28 mouse cellular contexts compared by ENCODE assay signal in genomic region chr3:27790932-27791632, GRCm38 (mm10).
DNase-seq lines count a peak whose midpoint lies in the region; ATAC-seq lines count a peak whose summit lies in the region.
"Had no signal": no experiment of that assay in that cellular context is flagged by ENCODE, and none has a peak within 500 bp of the region (broad histone marks: within the 10 kb centered on the region; RNA-seq: fewer than 3 reads in every experiment).

No protein-coding gene starts in this region.

- WGBS in embryonic facial prominence, embryonic 11.5 days = 77% methylated on average over 13 of the region's 13 CpGs
- WGBS in embryonic facial prominence, embryonic 10.5 days = 82% methylated on average over 13 of the region's 13 CpGs
- 82% methylated on average over 13 of the region's 13 CpGs for WGBS in heart, embryonic 11.5 days (ENCODE audit: insufficient replicate concordance)
- 74% methylated on average over 13 of the region's 13 CpGs for WGBS in liver, embryonic 12.5 days (ENCODE audit: insufficient replicate concordance)
- 91% methylated on average over 13 of the region's 13 CpGs for WGBS in forebrain, embryonic 11.5 days

- H3K4me3 ChIP-seq in embryonic facial prominence, embryonic 11.5 days (ENCODE audit: low read depth, low read length) = no peak overlapping the region
- H3K4me3 ChIP-seq in embryonic facial prominence, embryonic 10.5 days = no peak overlapping the region
- H3K4me3 ChIP-seq in heart, embryonic 11.5 days (ENCODE audit: low read depth, low read length) = no peak overlapping the region
- H3K4me3 ChIP-seq in liver, embryonic 12.5 days = no peak overlapping the region
- H3K4me3 ChIP-seq in forebrain, embryonic 11.5 days (ENCODE audit: low read depth, low read length) = no peak overlapping the region
- H3K4me3 ChIP-seq: forebrain, embryonic 15.5 days; gastrocnemius, adult 2 months; heart, embryonic 15.5 days; hindbrain, embryonic 13.5 days; liver, embryonic 15.5 days; megakaryocyte, embryonic 14.5 days; midbrain, embryonic 12.5 days; neural tube, embryonic 13.5 days had no signal

- no peak for DNase-seq in embryonic facial prominence, embryonic 11.5 days (ENCODE audit: low spot score)
- no peak for DNase-seq in embryonic facial prominence, embryonic 10.5 days (ENCODE audit: low spot score)
- peak; percentile 24 to 25 for DNase-seq in heart, adult 9 months (ENCODE audit: low spot score in 2 of 2)
- DNase-seq in forebrain, embryonic 11.5 days (ENCODE audit: low spot score) = no peak
- DNase-seq: adrenal gland, postnatal 14 days; cerebellum, adult 18-20 months; cerebellum, postnatal 10 days; gastrocnemius, adult 2 months; gastrocnemius, postnatal 36 days; kidney, adult 11 months; kidney, postnatal 14 days; layer of hippocampus, adult 9-11 months; liver; lung, embryonic 14.5 days; lung, postnatal 14 days; right cerebral cortex, postnatal 14 days; thymus, postnatal 4 days had no signal

- H3K4me1 ChIP-seq in embryonic facial prominence, embryonic 11.5 days (ENCODE audit: control insufficient read depth, insufficient read depth, low read length) = no peaks in the 10 kb centered on the region
- peaks cover 26% of the 10 kb centered on the region for H3K4me1 ChIP-seq in embryonic facial prominence, embryonic 10.5 days
- H3K4me1 ChIP-seq in heart, embryonic 11.5 days (ENCODE audit: control insufficient read depth, insufficient read depth, low read length) = no peaks in the 10 kb centered on the region
- H3K4me1 ChIP-seq in liver, embryonic 12.5 days = no peaks in the 10 kb centered on the region
- H3K4me1 ChIP-seq in forebrain, embryonic 11.5 days (replicated peaks; ENCODE audit: control insufficient read depth, insufficient read depth, low read length) = no peaks in the 10 kb centered on the region
- H3K4me1 ChIP-seq: forebrain, embryonic 15.5 days; heart, embryonic 15.5 days; liver, embryonic 15.5 days; neural tube, embryonic 13.5 days had no signal

- H3K9ac ChIP-seq in embryonic facial prominence, embryonic 11.5 days (replicated peaks; ENCODE audit: low read length) = no peak overlapping the region
- H3K9ac ChIP-seq in heart, embryonic 11.5 days (ENCODE audit: low read depth, low read length) = no peak overlapping the region
- H3K9ac ChIP-seq in liver, embryonic 12.5 days = no peak overlapping the region
- no peak overlapping the region for H3K9ac ChIP-seq in forebrain, embryonic 11.5 days (ENCODE audit: low read length)
- H3K9ac ChIP-seq: forebrain, embryonic 15.5 days; heart, embryonic 15.5 days; hindbrain, embryonic 13.5 days; liver, embryonic 15.5 days; lung, embryonic 14.5 days; midbrain, embryonic 12.5 days; neural tube, embryonic 13.5 days had no signal

- no peak overlapping the region for H3K4me2 ChIP-seq in embryonic facial prominence, embryonic 11.5 days (ENCODE audit: low read depth, low read length)
- H3K4me2 ChIP-seq in heart, embryonic 11.5 days = no peak overlapping the region
- no peak overlapping the region for H3K4me2 ChIP-seq in liver, embryonic 12.5 days
- H3K4me2 ChIP-seq in forebrain, embryonic 11.5 days (ENCODE audit: low read depth, low read length, severe bottlenecking) = no peak overlapping the region
- H3K4me2 ChIP-seq: forebrain, embryonic 15.5 days; heart, embryonic 15.5 days; hindbrain, embryonic 13.5 days; liver, embryonic 15.5 days; lung, embryonic 14.5 days; midbrain, embryonic 12.5 days; neural tube, embryonic 13.5 days had no signal

- no peak overlapping the region for H3K27ac ChIP-seq in embryonic facial prominence, embryonic 11.5 days (replicated peaks; ENCODE audit: low read depth, low read length)
- H3K27ac ChIP-seq in embryonic facial prominence, embryonic 10.5 days (replicated peaks) = no peak overlapping the region
- H3K27ac ChIP-seq in heart, embryonic 11.5 days (ENCODE audit: low read depth, low read length) = no peak overlapping the region
- H3K27ac ChIP-seq in liver, embryonic 12.5 days = no peak overlapping the region
- H3K27ac ChIP-seq in forebrain, embryonic 11.5 days (ENCODE audit: low read depth, low read length) = no peak overlapping the region
- H3K27ac ChIP-seq: forebrain, embryonic 15.5 days; gastrocnemius, adult 2 months; heart, embryonic 15.5 days; hindbrain, embryonic 13.5 days; liver, embryonic 15.5 days; midbrain, embryonic 12.5 days; neural tube, embryonic 13.5 days had no signal

- H3K27me3 ChIP-seq in embryonic facial prominence, embryonic 11.5 days (ENCODE audit: control insufficient read depth, insufficient read depth, low read length) = no peaks in the 10 kb centered on the region
- 0 out of 2 replicates have a peak, but pooled peaks cover 6% of the 10 kb centered on the region for H3K27me3 ChIP-seq in embryonic facial prominence, embryonic 10.5 days (replicated peaks; ENCODE audit: low read depth, poor library complexity, severe bottlenecking)
- H3K27me3 ChIP-seq in heart, embryonic 11.5 days (ENCODE audit: control insufficient read depth, insufficient read depth, low read length) = no peaks in the 10 kb centered on the region
- no peaks in the 10 kb centered on the region for H3K27me3 ChIP-seq in liver, embryonic 12.5 days (replicated peaks)
- no peaks in the 10 kb centered on the region for H3K27me3 ChIP-seq in forebrain, embryonic 11.5 days (ENCODE audit: control insufficient read depth, insufficient read depth, low read length)
- H3K27me3 ChIP-seq: forebrain, embryonic 15.5 days; heart, embryonic 15.5 days; hindbrain, embryonic 13.5 days; liver, embryonic 15.5 days; midbrain, embryonic 12.5 days; neural tube, embryonic 13.5 days had no signal

- no peaks in the 10 kb centered on the region for H3K9me3 ChIP-seq in embryonic facial prominence, embryonic 11.5 days (replicated peaks; ENCODE audit: control insufficient read depth, low read length)
- H3K9me3 ChIP-seq in embryonic facial prominence, embryonic 10.5 days = no peaks in the 10 kb centered on the region
- H3K9me3 ChIP-seq in heart, embryonic 11.5 days (replicated peaks; ENCODE audit: control insufficient read depth, low read length) = no peaks in the 10 kb centered on the region
- no peaks in the 10 kb centered on the region for H3K9me3 ChIP-seq in liver, embryonic 12.5 days (replicated peaks)
- no peaks in the 10 kb centered on the region for H3K9me3 ChIP-seq in forebrain, embryonic 11.5 days (ENCODE audit: control insufficient read depth, low read length)
- H3K9me3 ChIP-seq: forebrain, embryonic 15.5 days; G1E; heart, embryonic 15.5 days; hindbrain, embryonic 13.5 days; liver, embryonic 15.5 days; midbrain, embryonic 12.5 days; neural tube, embryonic 13.5 days had no signal

- H3K36me3 ChIP-seq in embryonic facial prominence, embryonic 11.5 days (replicated peaks; ENCODE audit: control insufficient read depth, insufficient read depth, low read depth, low read length) = no peaks in the 10 kb centered on the region
- no peaks in the 10 kb centered on the region for H3K36me3 ChIP-seq in embryonic facial prominence, embryonic 10.5 days (replicated peaks)
- H3K36me3 ChIP-seq in heart, embryonic 11.5 days (ENCODE audit: control insufficient read depth, insufficient read depth, low read length) = no peaks in the 10 kb centered on the region
- H3K36me3 ChIP-seq in liver, embryonic 12.5 days = no peaks in the 10 kb centered on the region
- no peaks in the 10 kb centered on the region for H3K36me3 ChIP-seq in forebrain, embryonic 11.5 days (ENCODE audit: control insufficient read depth, insufficient read depth, low read length)
- H3K36me3 ChIP-seq: forebrain, embryonic 15.5 days; G1E; heart, embryonic 15.5 days; hindbrain, embryonic 13.5 days; liver, embryonic 15.5 days; midbrain, embryonic 12.5 days; neural tube, embryonic 13.5 days had no signal

- 0 out of 2 replicates have a peak, but pooled peaks have one; percentile 23 for ATAC-seq in embryonic facial prominence, embryonic 11.5 days (replicated peaks; ENCODE audit: insufficient number of reproducible peaks, low FRiP score, low TSS enrichment, low read depth)
- ATAC-seq in heart, embryonic 11.5 days (replicated peaks; ENCODE audit: insufficient number of reproducible peaks, low FRiP score, low TSS enrichment) = no peak
- ATAC-seq in megakaryocyte, adult 5-6 weeks (ENCODE audit: poor library complexity, severe bottlenecking) = peak; percentile 66
- no peak for ATAC-seq in liver, embryonic 12.5 days
- ATAC-seq in forebrain, embryonic 11.5 days (replicated peaks; ENCODE audit: low FRiP score) = no peak
- ATAC-seq: forebrain, embryonic 15.5 days had no signal

Comparison
In these comparisons a context has a peak if more than half of its experiments do, and no peak if none do; other contexts are left out.
1. ATAC-seq: peak in embryonic facial prominence, embryonic 11.5 days (single experiment) and megakaryocyte, adult 5-6 weeks (single experiment); none in heart, embryonic 11.5 days (single experiment), liver, embryonic 12.5 days (single experiment) and forebrain, embryonic 11.5 days (single experiment).
2. DNase-seq: peak in heart, adult 9 months (2 of 2); none in embryonic facial prominence, embryonic 11.5 days (single experiment), embryonic facial prominence, embryonic 10.5 days (single experiment) and forebrain, embryonic 11.5 days (single experiment).